8 mouse cellular contexts compared by ENCODE assay signal in the genomic region with DNA sequence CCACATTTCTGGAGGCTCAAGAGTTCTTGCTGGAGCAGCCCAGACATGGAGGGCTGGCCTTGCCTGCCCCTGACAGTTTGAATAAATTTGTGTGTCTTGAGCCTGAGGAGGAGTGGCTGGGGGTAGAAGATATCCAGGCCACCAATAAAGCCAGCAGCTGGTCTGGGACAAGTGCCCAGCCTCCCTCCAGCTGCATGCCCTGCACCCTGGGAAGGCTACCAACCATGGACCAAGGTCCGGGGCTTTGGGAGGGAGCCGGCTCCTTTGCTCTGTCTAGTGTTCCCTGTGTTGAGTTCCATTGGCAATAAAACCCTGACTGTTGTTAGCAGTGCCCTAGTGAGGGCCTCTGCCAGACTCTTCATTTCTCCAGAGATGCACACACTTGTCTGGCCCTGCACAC. TPM values are rescaled to one million over a fixed set of nuclear protein-coding genes. Genes with fewer than 3 reads are reported as not detected.
DNase-seq lines count a peak whose midpoint lies in the region; ATAC-seq lines count a peak whose summit lies in the region.
"Had no signal": no experiment of that assay in that cellular context is flagged by ENCODE, and none has a peak within 500 bp of the region (broad histone marks: within the 10 kb centered on the region; RNA-seq: fewer than 3 reads in every experiment).

No protein-coding gene starts in this region.

- no peak overlapping the region for H3K4me3 ChIP-seq in limb, embryonic 12.5 days (replicated peaks)
- H3K4me3 ChIP-seq in limb, embryonic 10.5 days = no peak overlapping the region
- no peak overlapping the region for H3K4me3 ChIP-seq in embryonic facial prominence, embryonic 15.5 days (replicated peaks)

- no peak overlapping the region for H3K9ac ChIP-seq in limb, embryonic 12.5 days (replicated peaks)
- H3K9ac ChIP-seq in embryonic facial prominence, embryonic 15.5 days = no peak overlapping the region

- no peak overlapping the region for H3K4me2 ChIP-seq in limb, embryonic 12.5 days
- H3K4me2 ChIP-seq in embryonic facial prominence, embryonic 15.5 days (replicated peaks) = no peak overlapping the region

- no peak for DNase-seq in limb, embryonic 10.5 days (ENCODE audit: low spot score)
- peak; percentile 59 for DNase-seq in heart, postnatal 4 days
- peak; percentile 78 for DNase-seq in layer of hippocampus, adult 9-11 months
- no peak for DNase-seq in urinary bladder, adult 18-20 months (ENCODE audit: low spot score in 2 of 2)

- peaks cover 47% of the 10 kb centered on the region for H3K36me3 ChIP-seq in limb, embryonic 12.5 days
- H3K36me3 ChIP-seq in limb, embryonic 10.5 days = peaks cover 51% of the 10 kb centered on the region
- peaks cover 58% of the 10 kb centered on the region for H3K36me3 ChIP-seq in embryonic facial prominence, embryonic 15.5 days

- H3K4me1 ChIP-seq in limb, embryonic 12.5 days (replicated peaks) = peaks cover 6% of the 10 kb centered on the region; the same call in 1 of the 2 replicates
- no peaks in the 10 kb centered on the region for H3K4me1 ChIP-seq in limb, embryonic 10.5 days
- H3K4me1 ChIP-seq in embryonic facial prominence, embryonic 15.5 days = 0 out of 2 replicates have a peak, but pooled peaks cover 6% of the 10 kb centered on the region

- no peak for ATAC-seq in limb, embryonic 12.5 days (ENCODE audit: insufficient number of reproducible peaks, insufficient read depth, low FRiP score, low TSS enrichment, low read depth)
- no peak for ATAC-seq in embryonic facial prominence, embryonic 15.5 days (ENCODE audit: insufficient number of reproducible peaks, low FRiP score, low TSS enrichment, low read depth)
- ATAC-seq in megakaryocyte, adult 5-6 weeks (ENCODE audit: poor library complexity, severe bottlenecking) = no peak

- peak overlapping the region; percentile 56; the same call in 1 of the 2 replicates for H3K27ac ChIP-seq in limb, embryonic 12.5 days
- H3K27ac ChIP-seq in limb, embryonic 10.5 days = no peak overlapping the region
- H3K27ac ChIP-seq in embryonic facial prominence, embryonic 15.5 days (replicated peaks) = 0 out of 2 replicates have a peak overlapping the region, but pooled peaks have one; percentile 6
- H3K27ac ChIP-seq: macrophage had no signal

- H3K9me3 ChIP-seq in limb, embryonic 12.5 days = no peaks in the 10 kb centered on the region
- H3K9me3 ChIP-seq in limb, embryonic 10.5 days (replicated peaks) = no peaks in the 10 kb centered on the region
- H3K9me3 ChIP-seq in embryonic facial prominence, embryonic 15.5 days (replicated peaks) = no peaks in the 10 kb centered on the region

- no peaks in the 10 kb centered on the region for H3K27me3 ChIP-seq in limb, embryonic 12.5 days
- no peaks in the 10 kb centered on the region for H3K27me3 ChIP-seq in limb, embryonic 10.5 days (ENCODE audit: low read depth, poor library complexity, severe bottlenecking)
- no peaks in the 10 kb centered on the region for H3K27me3 ChIP-seq in embryonic facial prominence, embryonic 15.5 days

- WGBS in limb, embryonic 12.5 days = 62% methylated on average over 2 of the region's 2 CpGs
- WGBS in limb, embryonic 10.5 days = 90% methylated on average over 2 of the region's 2 CpGs
- 78% methylated on average over 2 of the region's 2 CpGs for WGBS in embryonic facial prominence, embryonic 15.5 days

RNA-seq across cellular contexts. Expression of gene Vps37b, which starts 29.2 kb away (rescaled TPM):
- 40.7 and 41.6 TPM in 2 replicates for polyA plus RNA-seq in limb, embryonic 12.5 days (2016; fragmentation: Nextera tagmentation; extraction: Ambion mirVana)
- 40.5 and 42.6 TPM in 2 replicates for polyA plus RNA-seq in limb, embryonic 10.5 days (2016; fragmentation: Nextera tagmentation; extraction: Ambion mirVana)
- polyA plus RNA-seq in embryonic facial prominence, embryonic 15.5 days (2015; fragmentation: Nextera tagmentation; extraction: Ambion mirVana) = 37.7 and 39.1 TPM in 2 replicates
- 10 to 100 TPM; 42.3 to 49.1 TPM for total RNA-seq in heart, postnatal 4 days (2021)
- total RNA-seq in megakaryocyte, adult 5-6 weeks (2015) = 28.9 and 29.2 TPM in 2 replicates
- total RNA-seq in megakaryocyte, adult 5-6 weeks (2017) = 29.1 and 29.9 TPM in 2 replicates

RNA-seq across cellular contexts. Expression of gene Hip1r, which starts 29.4 kb away (rescaled TPM):
- 7.9 and 9.9 TPM in 2 replicates for polyA plus RNA-seq in limb, embryonic 12.5 days (2016; fragmentation: Nextera tagmentation; extraction: Ambion mirVana)
- 7.1 and 8.3 TPM in 2 replicates for polyA plus RNA-seq in limb, embryonic 10.5 days (2016; fragmentation: Nextera tagmentation; extraction: Ambion mirVana)
- polyA plus RNA-seq in embryonic facial prominence, embryonic 15.5 days (2015; fragmentation: Nextera tagmentation; extraction: Ambion mirVana) = 14.2 and 16.1 TPM in 2 replicates
- total RNA-seq in heart, postnatal 4 days (2021) = 10 to 100 TPM; 29.6 to 42.2 TPM
- total RNA-seq in megakaryocyte, adult 5-6 weeks (2015) = 6.0 and 6.6 TPM in 2 replicates
- total RNA-seq in megakaryocyte, adult 5-6 weeks (2017) = 12.1 and 13.0 TPM in 2 replicates

Comparison
In these comparisons a context has a peak if more than half of its experiments do, and no peak if none do; other contexts are left out.
1. DNase-seq: peak in heart, postnatal 4 days (single experiment) and layer of hippocampus, adult 9-11 months (single experiment); none in limb, embryonic 10.5 days (single experiment) and urinary bladder, adult 18-20 months (0 of 2).